Mouse (Mus musculus) heart, embryonic 14.5 days (tissue): ENCODE measurements around the gene Taf10. TPM values are rescaled to one million over a fixed set of nuclear protein-coding genes. Genes with fewer than 3 reads are reported as not detected.

Experiments used
- ATAC-seq: fragments of 200-750 bp; cut with Nextera tagmentation; 2 replicates; pipeline ENCODE4 v1.8.0; 2017; ENCODE audit warnings: low read depth, moderate TSS enrichment; ENCODE audit not compliant: insufficient number of reproducible peaks, insufficient read depth, low FRiP score
- H3K27ac ChIP-seq, 2 experiments: fragments of 200-500 bp in 1 of 2; fragments of 300-500 bp in 1 of 2; sonication (generic) in 1 of 2; replicated peaks in 1 of 2; 2 replicates each; pipeline ENCODE4 v1.5.1; 2012 to 2014; ENCODE audit warnings: low read depth in 2 of 2, low read length in 2 of 2, control low read depth in 1 of 2, mild to moderate bottlenecking in 1 of 2, mixed read lengths in 1 of 2; ENCODE audit not compliant: control insufficient read depth in 1 of 2, insufficient read depth in 1 of 2
- H3K27me3 ChIP-seq: fragments of 300-500 bp; sonication (generic); 2 replicates; pipeline ENCODE4 v1.6.1; 2014; ENCODE audit warnings: mild to moderate bottlenecking, low read length, control low read depth; ENCODE audit not compliant: control insufficient read depth, insufficient read depth
- H3K36me3 ChIP-seq: fragments of 300-500 bp; sonication (generic); 2 replicates; pipeline ENCODE4 v1.6.1; 2014; ENCODE audit warnings: mild to moderate bottlenecking, control low read depth, low read length, mixed read lengths; ENCODE audit not compliant: control insufficient read depth, insufficient read depth
- H3K4me1 ChIP-seq, 2 experiments: fragments of 200-500 bp in 1 of 2; fragments of 300-500 bp in 1 of 2; sonication (generic) in 1 of 2; 2 replicates each; pipeline ENCODE4 v1.6.1; 2012 to 2014; ENCODE audit warnings: low read length in 2 of 2, control low read depth in 1 of 2, mixed read lengths in 1 of 2; ENCODE audit not compliant: control insufficient read depth in 2 of 2, insufficient read depth in 2 of 2
- H3K4me2 ChIP-seq: fragments of 300-500 bp; sonication (generic); 2 replicates; pipeline ENCODE4 v1.6.1; 2014; ENCODE audit warnings: mild to moderate bottlenecking, low read length
- H3K4me3 ChIP-seq, 2 experiments: fragments of 200-500 bp in 1 of 2; fragments of 300-500 bp in 1 of 2; sonication (generic) in 1 of 2; 2 replicates each; pipeline ENCODE4 v1.5.1; 2012 to 2014; ENCODE audit warnings: low read length in 2 of 2, mild to moderate bottlenecking in 2 of 2, control low read depth in 1 of 2, low read depth in 1 of 2, moderate library complexity in 1 of 2; ENCODE audit not compliant: control insufficient read depth in 1 of 2, insufficient read depth in 1 of 2
- H3K9ac ChIP-seq: fragments of 300-500 bp; sonication (generic); 2 replicates; pipeline ENCODE4 v1.6.1; 2014; ENCODE audit warnings: mild to moderate bottlenecking, low read length
- H3K9me3 ChIP-seq: fragments of 300-500 bp; sonication (generic); 2 replicates; pipeline ENCODE4 v1.6.1; 2016; ENCODE audit warnings: low read length, control low read depth; ENCODE audit not compliant: control insufficient read depth
- WGBS: fragments of 180-500 bp; shearing (Covaris S2); extraction: QIAGEN DNeasy Blood & Tissue Kit; methylation state at CpG from one replicate; pipeline ENCODE4 v1.1.7; 2014; 5-methylcytosine and 5-hydroxymethylcytosine counted together
- polyA plus RNA-seq: library from polyadenylated mRNA; unstranded; fragments of >200 nt; fragmentation: Nextera tagmentation; extraction: Ambion mirVana; gene quantifications from 2 replicates; pipeline ENCODE4 v1.2.1, GENCODE M21; 2014

Taf10 gene
- polyA plus RNA-seq, 1 experiment from 2014 or later: 159 TPM

DNA sequence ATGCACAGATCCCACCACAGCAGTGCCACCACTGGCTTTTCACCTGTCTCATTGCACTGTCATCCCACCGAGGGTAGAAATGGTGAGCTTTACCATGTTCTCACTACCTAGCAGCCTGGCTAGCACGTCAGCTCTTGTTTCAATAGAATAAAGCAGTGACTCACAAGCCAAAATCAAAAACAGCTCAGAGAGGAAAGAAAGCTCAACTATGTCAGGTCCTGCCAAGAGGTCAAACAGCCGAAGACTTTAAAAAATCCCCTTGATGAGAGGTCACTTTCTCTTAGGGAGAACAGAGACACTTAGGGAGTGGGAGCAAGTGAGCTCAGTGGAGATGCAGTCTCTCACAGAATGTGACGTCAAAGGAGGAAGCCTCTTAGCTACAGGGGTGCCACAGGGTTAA lies 39.7 kb upstream of the Taf10 start:
- 38% methylated on average over 4 of the region's 4 CpGs for WGBS

DNA sequence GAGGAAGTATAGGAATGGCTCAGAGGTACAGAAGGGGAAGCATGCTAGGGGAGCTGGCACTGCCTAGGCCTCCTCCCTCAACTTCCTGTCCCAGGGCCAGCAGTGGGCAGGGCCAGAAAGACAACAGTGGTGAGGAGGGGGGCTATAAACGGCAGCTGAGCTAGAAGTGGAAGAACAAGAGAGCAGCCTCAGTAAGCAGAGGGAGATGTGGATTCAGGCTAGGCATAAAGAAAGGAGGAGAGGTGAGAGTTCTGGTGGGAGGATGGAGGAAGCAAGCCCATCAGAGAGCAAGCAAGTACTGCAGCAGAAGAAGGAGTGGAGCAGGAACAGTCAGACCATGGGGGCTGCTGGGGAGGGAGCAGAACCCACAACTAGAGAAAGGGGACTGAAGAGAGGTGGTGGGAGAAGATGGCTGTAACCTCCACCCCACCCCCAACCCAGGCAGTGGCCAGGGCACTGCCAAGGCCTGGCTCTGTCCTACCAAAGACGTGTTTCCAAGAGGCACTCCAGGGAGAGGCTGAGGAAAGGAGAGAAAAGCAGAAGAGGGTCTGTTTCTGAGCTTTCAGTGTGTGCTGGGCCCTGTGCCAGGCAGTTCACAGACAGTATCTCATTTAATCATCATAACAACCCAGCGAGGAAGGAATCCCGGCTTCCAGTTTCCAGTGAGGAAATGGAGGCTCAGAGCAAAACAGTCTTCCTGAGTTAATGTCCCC lies 34.5 kb upstream of the Taf10 start:
- ATAC-seq: peak; percentile 71
- H3K4me1 ChIP-seq: peaks cover 17 to 21% of the 10 kb centered on the region in 2 experiments
- H3K27me3 ChIP-seq: no peaks in the 10 kb centered on the region
- no peaks in the 10 kb centered on the region for H3K9me3 ChIP-seq
- H3K27ac ChIP-seq: peak overlapping the region; percentile 90 to 91
- H3K36me3 ChIP-seq: peaks cover 25% of the 10 kb centered on the region
- peak overlapping the region; percentile 43 for H3K4me2 ChIP-seq
- no peak overlapping the region; the same call in 1 of the 2 replicates for H3K9ac ChIP-seq
- H3K4me3 ChIP-seq: no peak overlapping the region
- WGBS: 27% methylated on average over 4 of the region's 4 CpGs

More for the DNA sequence above, 39.7 kb upstream of the Taf10 start:
- Histone ChIP-seq H3K4me2 (no peak overlapping the region; the same call in 1 of the 2 replicates), H3K27me3 (peaks cover under 1% of the 10 kb centered on the region; the same call in 1 of the 2 replicates), H3K9ac (no peak overlapping the region), H3K27ac (no peak overlapping the region), H3K4me1 (peaks cover 7 to 9% of the 10 kb centered on the region in 2 experiments; a peak in 3 of 4 replicates), H3K36me3 (peaks cover 25% of the 10 kb centered on the region), H3K4me3 (no peak overlapping the region), H3K9me3 (no peaks in the 10 kb centered on the region)
- ATAC-seq: no peak

DNA sequence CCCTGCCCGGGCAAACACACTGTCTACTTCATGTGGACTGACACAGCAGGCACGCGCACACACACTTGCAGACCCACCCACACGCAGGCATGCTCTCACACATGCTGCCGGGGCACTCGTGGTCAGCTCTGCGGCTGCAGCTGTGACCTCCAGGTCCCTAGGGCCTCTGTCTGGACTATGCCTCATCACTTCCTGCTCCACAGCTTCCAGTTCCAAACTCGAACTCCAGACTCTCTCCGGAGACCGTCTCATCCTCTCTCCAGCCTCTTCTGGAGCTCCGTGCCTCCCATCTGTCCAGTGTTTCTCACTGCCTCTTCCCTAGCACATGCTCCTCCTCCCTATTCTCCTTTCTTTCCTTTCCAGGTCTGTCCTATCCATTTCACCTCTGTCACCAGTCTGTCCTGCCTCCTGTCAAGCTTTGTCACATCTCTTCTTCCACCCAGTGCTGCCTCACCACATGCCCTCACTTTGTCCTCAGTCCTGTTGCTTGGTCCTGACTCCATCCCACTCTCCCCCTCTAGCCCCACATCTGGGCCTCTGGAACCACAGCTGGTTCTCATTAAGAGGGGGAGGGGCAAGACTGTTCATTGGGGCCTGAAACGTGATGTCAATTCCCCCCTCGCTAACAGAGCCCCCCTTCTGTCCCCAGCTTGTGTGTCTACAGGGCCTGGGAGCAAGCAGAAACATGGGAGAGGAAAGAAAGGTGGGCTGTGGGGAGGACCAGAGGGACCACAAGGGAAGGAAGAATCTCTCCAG lies 33.8 kb upstream of the Taf10 start:
- H3K4me3 ChIP-seq: peak overlapping the region; percentile 1 to 4; a peak in 2 of 4 replicates
- WGBS: 35% methylated on average over 13 of the region's 13 CpGs
- H3K4me1 ChIP-seq: peaks cover 17 to 21% of the 10 kb centered on the region in 2 experiments
- no peaks in the 10 kb centered on the region for H3K27me3 ChIP-seq
- peak overlapping the region; percentile 43 for H3K4me2 ChIP-seq
- H3K36me3 ChIP-seq: peaks cover 25% of the 10 kb centered on the region
- peak overlapping the region; percentile 90 to 91 for H3K27ac ChIP-seq
- peak; percentile 58; the same call in 1 of the 2 replicates for ATAC-seq
- no peaks in the 10 kb centered on the region for H3K9me3 ChIP-seq
- no peak overlapping the region for H3K9ac ChIP-seq

DNA sequence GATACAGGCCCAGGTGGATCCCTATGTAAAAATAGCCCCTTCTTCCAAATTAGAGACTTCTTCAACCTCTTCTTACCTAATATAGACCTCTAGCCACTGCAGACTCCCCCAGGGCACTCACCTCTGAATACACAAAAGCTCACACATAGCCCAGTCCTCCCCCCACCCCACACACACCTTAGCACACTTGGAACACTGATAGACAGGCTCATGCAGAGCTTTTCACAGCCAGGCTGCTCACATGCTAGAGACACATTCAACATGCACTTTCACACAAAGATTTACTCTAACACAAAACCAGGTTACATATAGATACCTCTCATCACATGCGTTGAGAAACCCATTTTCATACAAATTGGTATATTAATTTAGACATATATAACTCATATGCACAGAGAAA lies 33.2 kb upstream of the Taf10 start:
- Histone ChIP-seq H3K36me3 (peaks cover 28% of the 10 kb centered on the region), H3K4me3 (no peak overlapping the region), H3K9ac (no peak overlapping the region), H3K27ac (peak overlapping the region in 1 of 2 experiments; percentile 90; a peak in 2 of 4 replicates), H3K4me2 (peak overlapping the region; percentile 43), H3K4me1 (peaks cover 17 to 21% of the 10 kb centered on the region in 2 experiments), H3K9me3 (no peaks in the 10 kb centered on the region), H3K27me3 (no peaks in the 10 kb centered on the region)
- WGBS: 80% methylated on average over 1 of the region's 1 CpGs
- ATAC-seq: no peak

DNA sequence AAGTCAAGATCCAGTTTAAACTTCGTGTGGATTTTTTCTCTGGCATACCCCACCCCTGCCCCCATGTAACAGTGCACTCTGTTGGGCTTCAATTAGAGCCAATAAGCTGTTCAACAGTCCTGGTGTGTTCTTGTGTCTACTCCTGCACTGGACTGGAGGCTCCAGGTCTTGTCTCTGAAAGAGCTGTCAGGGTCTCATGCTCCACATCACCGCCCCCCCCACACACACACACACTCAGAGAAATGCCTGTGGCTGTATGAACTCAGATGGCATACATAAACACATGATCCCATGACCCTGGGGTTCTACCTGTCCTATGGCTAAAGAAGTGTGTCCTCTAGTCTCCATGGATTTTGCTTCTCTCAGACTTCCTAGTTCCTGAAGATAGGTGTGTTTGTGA lies 31.9 kb upstream of the Taf10 start:
- H3K4me1 ChIP-seq: peaks cover 17 to 25% of the 10 kb centered on the region in 2 experiments
- H3K4me2 ChIP-seq: no peak overlapping the region
- H3K9me3 ChIP-seq: no peaks in the 10 kb centered on the region
- 76% methylated on average over 2 of the region's 2 CpGs for WGBS
- H3K27me3 ChIP-seq: no peaks in the 10 kb centered on the region
- no peak overlapping the region for H3K4me3 ChIP-seq
- H3K36me3 ChIP-seq: peaks cover 32% of the 10 kb centered on the region
- H3K9ac ChIP-seq: no peak overlapping the region
- no peak overlapping the region for H3K27ac ChIP-seq
- ATAC-seq: no peak

DNA sequence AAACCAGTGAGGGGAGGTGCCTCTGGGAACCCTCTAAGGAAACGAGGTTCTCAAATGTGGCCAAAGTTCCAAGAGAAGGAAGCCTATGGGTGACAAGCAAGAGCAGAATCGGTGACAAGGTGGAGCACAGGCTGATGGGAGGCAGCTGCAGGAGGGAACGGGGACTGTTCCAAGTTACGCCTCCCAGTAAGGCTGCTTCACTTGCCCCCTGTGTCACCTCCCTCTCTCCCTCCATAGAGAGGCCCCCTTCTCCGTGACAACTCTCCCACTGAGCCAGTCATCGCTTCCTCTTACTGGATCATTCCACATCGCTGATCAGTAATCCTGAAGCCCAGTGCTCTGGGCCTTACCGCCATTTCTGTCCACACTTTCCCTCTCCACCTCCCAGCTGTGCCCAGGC lies 30.5 kb upstream of the Taf10 start:
- no peak for ATAC-seq
- H3K27me3 ChIP-seq: no peaks in the 10 kb centered on the region
- H3K9ac ChIP-seq: no peak overlapping the region
- H3K4me2 ChIP-seq: no peak overlapping the region
- 0 out of 4 replicates have a peak overlapping the region, but pooled peaks have one; percentile 6 to 24 for H3K27ac ChIP-seq
- peaks cover 17 to 22% of the 10 kb centered on the region in 2 experiments for H3K4me1 ChIP-seq
- H3K4me3 ChIP-seq: no peak overlapping the region
- H3K9me3 ChIP-seq: no peaks in the 10 kb centered on the region
- 50% methylated on average over 8 of the region's 8 CpGs for WGBS
- H3K36me3 ChIP-seq: peaks cover 26% of the 10 kb centered on the region

DNA sequence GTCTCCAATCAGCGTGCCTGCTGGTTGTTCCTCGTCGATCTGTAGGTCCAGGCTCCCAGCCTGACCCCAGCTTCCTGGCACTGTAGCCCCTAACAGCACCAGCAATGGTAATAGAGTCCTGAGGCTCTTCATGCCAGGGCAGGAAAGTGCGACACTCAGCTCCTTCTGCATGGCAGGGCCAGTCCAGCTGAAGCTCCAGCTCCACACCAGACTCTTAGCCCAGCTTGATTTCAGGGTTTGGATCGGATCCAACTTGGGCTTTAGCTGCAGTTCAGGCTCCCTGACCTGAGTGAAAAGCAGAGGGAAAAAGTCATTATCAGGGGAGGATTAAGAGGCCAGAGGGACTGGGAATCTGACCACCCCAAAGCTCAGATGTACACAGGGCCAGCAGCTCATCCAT lies 28.9 kb upstream of the Taf10 start:
- Histone ChIP-seq H3K27me3 (no peaks in the 10 kb centered on the region), H3K4me2 (no peak overlapping the region), H3K4me1 (peaks cover 6 to 15% of the 10 kb centered on the region in 2 experiments; a peak in 3 of 4 replicates), H3K36me3 (peaks cover 29% of the 10 kb centered on the region), H3K9ac (no peak overlapping the region), H3K4me3 (no peak overlapping the region), H3K9me3 (no peaks in the 10 kb centered on the region), H3K27ac (no peak overlapping the region)
- 75% methylated on average over 5 of the region's 5 CpGs for WGBS
- ATAC-seq: no peak
